Mouse (Mus musculus): ENCODE measurements around the gene Mcoln1. TPM values are rescaled to one million over a fixed set of nuclear protein-coding genes. Genes with fewer than 3 reads are reported as not detected.

The Mcoln1 gene
- 10 to 100 TPM; 78.8 to 98.1 TPM for total RNA-seq (2021)

DNA sequence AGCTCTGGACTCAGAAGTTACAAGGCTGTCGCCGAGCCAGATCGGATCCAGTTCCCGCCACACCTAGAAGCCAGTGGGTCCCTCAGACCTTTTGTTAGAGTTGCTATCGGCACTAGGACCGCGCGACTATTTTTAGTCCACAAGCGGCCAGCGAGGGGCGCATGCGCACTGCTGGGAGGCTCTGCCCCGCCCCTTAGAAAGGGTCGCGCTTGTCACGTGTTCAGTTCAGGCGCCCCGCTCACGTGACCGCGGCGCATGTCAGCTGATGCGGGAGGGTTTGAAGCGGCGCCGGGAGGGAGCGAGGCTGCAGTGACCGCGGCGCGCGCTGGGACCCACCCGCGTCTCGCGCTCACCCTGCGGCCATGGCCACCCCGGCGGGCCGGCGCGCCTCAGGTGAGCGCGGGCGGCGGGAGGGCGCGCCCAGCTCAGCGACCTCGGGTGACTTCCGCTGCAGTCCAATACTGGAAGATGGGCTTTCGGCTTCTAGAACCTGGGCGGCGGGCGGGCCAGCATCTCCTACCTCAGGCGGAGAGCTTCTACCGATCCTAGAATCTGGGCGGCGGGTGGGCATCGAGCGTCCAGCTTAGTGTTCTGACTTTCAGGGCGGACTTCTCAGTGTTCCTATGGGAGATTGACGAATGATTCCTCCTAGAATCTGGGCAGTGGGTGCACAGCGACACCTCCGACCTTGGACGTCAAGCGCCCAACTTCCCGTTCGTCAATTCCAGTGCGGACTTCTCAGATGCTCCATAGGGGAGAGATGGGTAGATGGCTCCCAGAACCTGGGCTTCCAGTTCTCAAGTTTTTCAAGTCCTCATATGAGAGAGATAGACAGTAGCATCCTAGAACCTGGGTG lies at the start of gene Mcoln1:
Mcoln1 (plus strand) TSS at position 223 of the 856 bp plus-strand sequence.
- intact Hi-C loops (cut with DNase I) = no loop called here
- peak; percentile 98 for DNase-seq (ENCODE audit: low spot score in 2 of 2)

DNA sequence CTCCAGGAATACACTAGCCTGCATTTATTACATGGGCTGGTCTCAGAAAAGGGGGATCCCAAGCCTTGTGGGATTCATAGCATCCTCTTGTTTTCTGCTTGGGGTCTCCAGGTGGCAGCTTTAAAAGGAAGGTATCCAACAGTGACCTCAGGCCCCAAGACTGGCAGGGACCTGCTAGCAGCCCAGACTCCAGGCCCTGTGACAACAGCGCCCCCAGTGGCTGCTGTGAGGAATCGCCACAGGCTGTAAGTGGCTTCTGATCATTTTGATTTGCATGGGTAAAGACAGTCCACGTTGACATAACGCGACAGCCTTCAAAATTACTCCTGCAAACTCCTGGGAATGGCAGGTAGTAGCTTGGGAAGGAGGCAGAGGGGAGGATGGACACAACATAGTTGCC lies 49.6 kb upstream of the Mcoln1 start:
- DNase-seq (ENCODE audit: low spot score in 2 of 2) = peak; percentile 30 to 34
- intact Hi-C loops (cut with DNase I) = loop anchor here (10.0 kb wide), 1 partner anchor 96 kb away; the partner anchor contains the start of gene A430078G23Rik

DNA sequence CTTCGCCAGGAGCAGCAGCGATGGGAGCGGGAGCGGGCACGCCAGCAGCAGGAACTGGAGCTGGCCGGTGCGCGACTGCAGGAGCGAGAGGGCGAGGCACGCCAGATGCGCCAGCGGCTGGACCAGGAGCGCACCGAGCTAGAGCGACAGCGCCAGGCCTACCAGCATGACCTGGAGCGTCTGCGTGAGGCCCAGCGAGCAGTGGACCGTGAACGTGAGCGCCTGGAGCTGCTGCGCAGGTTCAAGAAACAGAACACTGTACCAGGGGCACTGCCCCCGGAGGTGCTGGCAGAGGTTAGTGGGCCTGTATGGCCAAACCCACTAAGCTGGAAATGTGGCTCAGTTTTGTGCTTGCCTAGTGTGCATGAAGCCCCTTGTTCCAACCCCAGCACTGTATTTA lies 48.3 kb upstream of the Mcoln1 start:
- no peak for DNase-seq (ENCODE audit: low spot score in 2 of 2)
- intact Hi-C loops (cut with DNase I) = loop anchor here (10.0 kb wide), 1 partner anchor 97 kb away; the partner anchor contains the start of gene A430078G23Rik

DNA sequence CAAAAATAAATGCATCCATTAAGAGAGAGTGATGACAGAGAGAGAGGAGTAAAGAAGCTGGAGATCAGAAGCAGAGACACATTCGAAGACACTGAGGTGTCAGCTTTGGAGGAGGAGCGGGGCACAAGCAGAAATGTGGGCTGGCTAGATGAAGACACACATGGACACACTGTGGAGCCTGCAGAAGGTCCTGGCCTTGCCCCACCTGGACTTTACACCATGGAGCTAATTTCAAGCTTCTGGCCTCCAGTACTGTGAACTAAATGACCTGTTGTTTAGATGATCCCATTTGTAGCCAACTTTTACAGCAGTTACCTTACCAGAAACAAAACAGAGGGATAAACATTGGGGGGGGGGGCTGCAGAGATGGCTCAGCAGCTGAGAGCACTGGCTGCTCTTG lies 37.0 kb upstream of the Mcoln1 start:
- no peak for DNase-seq (ENCODE audit: low spot score in 2 of 2)
- intact Hi-C loops (cut with DNase I) = no loop called here

DNA sequence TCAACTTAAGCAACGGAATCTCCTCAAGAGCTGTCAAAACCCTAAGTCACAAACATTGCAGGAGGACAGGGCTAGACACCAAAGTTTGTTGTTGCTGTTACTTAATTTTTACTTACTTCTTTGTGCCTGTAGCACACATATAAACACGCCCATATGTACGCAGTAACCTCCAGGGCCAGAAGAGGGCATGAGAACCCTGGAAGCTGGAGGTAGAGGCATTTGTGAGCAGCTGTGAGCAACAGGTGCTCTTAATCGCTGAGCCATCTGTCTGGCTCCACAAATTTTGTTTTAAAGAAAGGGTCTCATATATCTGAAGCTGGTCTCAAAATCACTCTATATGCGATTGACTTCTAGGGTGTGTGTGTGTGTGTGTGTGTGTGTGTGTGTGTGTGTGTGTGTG lies 35.9 kb upstream of the Mcoln1 start:
- intact Hi-C loops (cut with DNase I) = no loop called here
- DNase-seq (ENCODE audit: low spot score in 2 of 2) = no peak

DNA sequence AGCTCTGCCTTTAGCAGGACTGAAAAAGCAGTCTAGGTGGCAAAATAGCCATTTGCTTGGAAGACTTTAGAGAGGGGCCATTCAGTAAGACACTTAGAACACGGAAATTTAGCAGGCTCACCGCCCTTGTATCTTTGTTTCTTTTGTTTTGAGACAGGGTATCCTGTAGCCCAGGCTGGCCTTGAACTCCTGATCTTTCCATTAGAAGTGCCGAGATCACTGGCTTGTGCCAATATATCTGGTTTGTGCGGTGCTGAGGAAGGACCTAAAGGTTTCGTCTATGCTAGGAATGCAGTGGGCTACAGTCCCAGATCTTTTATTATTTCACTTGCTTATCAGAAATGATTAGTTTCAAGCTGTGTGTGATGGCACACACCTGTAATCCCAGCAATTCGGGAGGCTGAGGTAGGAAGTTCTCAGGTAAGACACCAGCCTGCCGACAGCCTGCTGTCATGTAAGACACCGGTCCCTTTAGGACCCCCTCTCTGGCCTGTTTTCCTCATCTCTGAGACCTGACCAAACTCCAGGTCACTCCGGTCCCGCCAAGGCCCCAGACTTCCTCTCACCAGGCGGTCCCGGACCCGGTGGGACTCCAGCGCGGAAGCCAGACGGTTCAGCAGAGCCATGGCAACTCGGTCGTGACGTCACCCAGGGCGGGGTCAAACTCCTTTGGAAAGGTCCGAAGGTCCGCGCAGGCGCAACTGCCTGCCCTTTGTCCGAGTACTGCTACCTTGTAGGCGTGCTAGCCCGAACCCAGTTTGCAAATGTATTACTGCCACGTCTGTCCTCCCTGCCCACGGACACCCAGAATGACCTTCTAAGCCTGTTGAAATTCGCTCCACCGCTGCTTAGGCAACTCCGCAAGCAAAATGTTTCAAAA lies 33.0 kb upstream of the Mcoln1 start, which contains the start of gene Pex11g:
Pex11g (minus strand) TSS at position 675 of the 880 bp plus-strand sequence.
- peak; percentile 74 to 82 for DNase-seq (ENCODE audit: low spot score in 2 of 2)
- intact Hi-C loops (cut with DNase I) = no loop called here

DNA sequence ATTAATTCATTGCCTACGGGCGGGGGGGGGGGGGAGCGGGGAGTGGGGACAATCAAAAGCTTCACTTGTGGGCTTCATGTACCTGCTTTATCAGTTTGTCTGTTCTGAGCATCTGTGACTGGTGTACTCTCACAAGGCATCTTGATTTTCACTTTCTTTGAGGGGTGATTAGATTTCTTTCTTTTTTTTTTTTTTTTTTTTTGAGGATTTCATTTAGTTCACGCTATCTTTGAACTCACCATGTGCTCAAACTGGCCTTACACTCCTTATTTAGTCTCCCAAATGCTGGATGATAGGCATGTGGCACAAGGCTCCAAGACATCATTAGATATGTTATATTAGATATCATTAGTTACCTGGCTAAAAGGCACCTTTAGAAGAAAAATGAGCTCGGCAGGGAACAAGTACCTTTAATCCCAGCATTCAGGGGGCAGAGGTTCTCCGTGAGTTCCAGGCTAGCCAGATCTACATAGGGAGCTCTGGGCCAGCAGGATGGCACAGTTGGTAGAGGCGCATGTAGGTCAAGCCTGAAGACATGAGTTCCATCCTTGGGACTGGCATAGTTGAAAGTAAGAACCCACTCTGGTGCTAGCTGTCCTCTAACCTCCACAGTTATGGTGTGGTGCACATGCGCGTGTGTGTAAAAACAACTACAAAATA lies 32.2 kb upstream of the Mcoln1 start:
- no peak for DNase-seq (ENCODE audit: low spot score in 2 of 2)
- intact Hi-C loops (cut with DNase I) = no loop called here

DNA sequence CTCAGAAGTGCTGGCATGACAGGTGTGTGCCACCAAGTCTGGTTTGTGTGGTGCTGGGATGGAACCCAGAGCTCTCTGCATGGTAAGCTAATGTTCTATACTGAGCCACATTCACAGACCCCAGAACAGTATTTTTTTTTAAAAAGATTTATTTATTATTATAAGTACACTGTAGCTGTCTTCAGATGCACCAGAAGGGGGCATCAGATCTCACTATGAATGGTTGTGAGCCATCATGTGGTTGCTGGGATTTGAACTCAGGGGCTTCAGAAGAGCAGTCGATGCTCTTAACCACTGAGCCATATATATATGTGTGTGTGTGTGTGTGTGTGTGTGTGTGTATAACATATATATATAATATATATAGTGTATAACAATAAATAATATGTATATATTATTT lies 31.4 kb upstream of the Mcoln1 start:
- DNase-seq (ENCODE audit: low spot score in 2 of 2) = no peak
- intact Hi-C loops (cut with DNase I) = no loop called here

DNA sequence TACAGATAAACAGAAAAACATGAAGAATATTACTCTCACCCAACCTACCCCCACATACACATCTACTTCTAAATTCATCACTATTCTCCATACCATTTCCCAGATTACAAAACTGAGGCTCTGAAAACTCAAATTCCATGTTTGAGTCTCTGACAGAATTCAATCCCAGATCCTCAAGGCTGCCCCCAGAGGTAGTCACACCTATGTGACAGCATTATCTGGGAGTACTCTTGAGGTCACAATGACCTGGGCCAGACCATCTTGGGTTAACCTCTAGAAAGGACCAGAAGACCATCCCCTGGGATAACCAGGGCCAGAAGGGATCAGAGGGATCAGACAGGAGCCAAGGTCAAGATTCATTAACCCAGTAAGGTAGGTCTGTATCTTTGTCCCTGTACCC lies 29.7 kb upstream of the Mcoln1 start, which contains the start of gene Tex45:
Tex45 (plus strand) TSS at position 301 of the 400 bp plus-strand sequence.
- intact Hi-C loops (cut with DNase I) = no loop called here
- DNase-seq (ENCODE audit: low spot score in 2 of 2) = no peak

DNA sequence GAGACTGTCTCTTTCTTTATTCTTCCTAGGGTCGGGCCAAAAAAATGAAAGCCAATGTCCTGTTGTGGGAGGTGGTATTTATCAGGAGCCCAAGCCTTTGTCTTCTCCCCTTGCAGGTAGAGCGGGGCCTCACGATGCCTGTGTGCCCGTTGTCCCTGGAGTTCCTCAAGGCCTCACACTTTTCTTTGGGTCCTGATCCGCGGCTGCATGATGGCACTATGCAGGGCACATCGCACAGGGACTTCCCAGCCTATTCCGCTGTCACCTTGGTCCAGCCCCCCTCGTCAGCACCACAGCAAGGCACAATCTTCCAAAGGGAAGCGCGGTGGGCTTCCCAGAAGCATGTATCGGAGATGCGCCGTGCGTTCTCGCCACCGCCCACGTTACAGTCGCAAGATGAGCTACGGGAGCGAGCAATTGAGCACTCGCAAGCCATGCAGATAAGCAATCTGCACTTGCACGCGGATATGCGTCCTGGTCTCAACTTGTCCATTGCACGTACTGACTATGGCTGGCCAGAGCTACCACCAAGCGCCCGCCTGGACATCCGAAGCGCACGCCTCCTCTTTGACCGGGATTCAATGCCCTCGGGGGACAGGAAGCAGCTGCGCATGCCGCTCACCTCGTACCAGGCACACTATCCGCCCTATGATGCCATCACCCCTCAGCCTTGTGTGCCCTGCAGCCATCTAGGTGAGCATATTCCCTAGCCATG lies 24.4 kb upstream of the Mcoln1 start:
- DNase-seq (ENCODE audit: low spot score in 2 of 2) = no peak
- intact Hi-C loops (cut with DNase I) = no loop called here

DNA sequence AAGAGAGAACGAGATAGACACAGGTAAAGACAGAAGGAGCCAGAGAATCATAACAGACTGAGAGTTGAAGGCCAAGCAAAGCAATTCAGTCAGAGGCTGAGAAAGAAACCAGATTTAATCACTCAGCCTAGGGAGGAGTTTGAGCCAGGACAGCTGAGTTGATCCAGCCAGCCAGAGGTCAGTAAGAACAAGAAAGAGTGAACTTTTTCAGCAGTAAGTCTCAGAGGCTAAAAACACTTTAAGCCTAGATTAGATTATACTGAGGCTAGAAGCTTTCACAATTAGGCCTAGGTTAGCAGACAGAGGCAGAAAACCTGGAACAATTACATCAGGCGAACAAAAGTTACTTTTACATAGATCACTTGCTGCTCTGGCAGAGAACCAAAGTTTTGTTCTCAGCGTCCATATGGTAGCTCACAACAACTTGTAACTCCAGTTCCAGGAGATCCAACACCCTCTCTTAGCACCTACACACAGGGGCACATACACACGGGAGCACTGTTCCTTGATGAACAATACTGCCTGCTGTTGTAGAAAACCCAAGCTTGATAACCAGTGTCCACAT lies 20.0 kb upstream of the Mcoln1 start:
- intact Hi-C loops (cut with DNase I) = no loop called here
- no peak for DNase-seq (ENCODE audit: low spot score in 2 of 2)

DNA sequence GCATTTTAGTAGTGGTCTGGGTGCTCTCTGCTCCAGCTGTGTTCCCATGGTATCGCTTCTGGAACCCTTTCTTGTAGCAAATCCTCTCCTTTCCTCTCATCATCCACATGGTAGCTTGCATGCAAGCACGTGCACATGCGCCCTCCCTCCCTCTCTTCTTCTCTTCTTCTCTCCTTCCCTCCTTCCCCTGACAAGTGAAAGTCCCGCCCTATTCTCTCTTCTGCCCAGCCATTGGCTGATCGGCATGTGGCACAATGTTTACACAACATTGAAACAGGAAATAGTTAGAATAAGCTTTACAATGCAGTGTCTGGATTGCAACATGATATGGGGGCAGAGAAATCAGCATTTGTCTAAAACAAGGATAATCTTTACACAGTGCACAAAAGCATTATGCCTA lies 18.7 kb upstream of the Mcoln1 start:
- intact Hi-C loops (cut with DNase I) = no loop called here

DNA sequence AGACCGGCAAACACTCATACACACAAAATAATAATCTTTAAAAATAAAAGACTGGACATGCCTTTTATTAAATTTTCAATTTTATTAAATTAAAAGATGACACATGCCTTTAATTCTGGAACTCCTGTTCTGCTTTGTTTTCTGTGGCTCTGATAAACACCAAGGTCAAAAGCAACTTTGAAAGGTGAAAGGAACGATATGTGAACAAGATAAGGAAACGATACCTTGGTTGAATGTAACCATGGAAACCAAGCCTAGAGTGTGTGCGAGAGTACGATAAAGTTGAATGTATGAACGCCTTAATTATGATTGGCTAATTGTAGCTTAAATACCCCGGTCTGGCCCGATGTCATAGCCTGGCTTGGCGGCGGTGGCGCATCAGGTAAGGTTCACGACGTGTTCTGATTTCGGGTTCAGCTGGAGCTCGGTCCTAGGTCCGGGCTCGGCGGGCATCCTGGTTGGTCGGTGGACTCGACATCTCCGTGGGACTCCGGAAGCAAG lies 18.0 kb upstream of the Mcoln1 start:
- DNase-seq (ENCODE audit: low spot score in 2 of 2) = no peak
- intact Hi-C loops (cut with DNase I) = no loop called here

More for the DNA sequence above, 18.7 kb upstream of the Mcoln1 start:
- DNase-seq (ENCODE audit: low spot score in 2 of 2) = no peak

DNA sequence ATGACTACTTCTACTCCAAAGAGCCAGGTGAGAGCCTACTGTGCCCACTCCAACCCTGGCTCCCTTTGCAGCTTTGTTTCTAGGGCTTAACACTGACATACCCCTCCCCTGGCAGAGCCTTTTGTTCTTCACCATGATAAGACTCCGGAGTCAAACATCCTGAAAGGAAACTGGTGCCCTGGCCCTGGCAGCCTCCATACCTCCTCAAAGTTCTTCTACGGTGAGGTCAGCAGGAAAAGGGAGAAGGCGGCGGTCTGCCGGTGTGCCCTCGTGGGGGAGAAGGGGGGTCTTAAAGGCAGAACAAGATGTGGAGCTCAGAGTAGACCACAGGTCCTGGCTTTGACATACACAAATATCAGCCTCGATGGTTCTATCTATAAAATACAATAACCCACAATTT lies 16.7 kb upstream of the Mcoln1 start:
- intact Hi-C loops (cut with DNase I) = no loop called here
- DNase-seq (ENCODE audit: low spot score in 2 of 2) = no peak

DNA sequence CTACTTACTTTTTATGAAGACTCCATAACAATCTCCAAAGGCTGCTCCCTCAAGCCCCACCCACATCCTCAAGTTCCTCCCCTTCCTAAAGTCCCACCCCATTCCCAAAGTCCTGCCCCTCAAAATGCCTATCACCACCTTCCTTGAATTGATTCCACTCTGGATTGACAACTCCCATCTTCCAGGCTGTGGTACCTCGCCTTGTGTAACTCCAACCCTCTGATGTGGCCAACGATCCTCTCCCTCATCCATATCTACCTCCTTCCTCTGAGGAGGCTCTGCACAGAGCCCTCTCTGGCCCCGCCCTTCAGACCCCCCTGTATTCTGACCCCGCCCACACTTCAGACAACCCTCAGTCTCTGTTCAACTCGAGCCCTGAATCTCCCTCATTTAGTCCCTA lies 15.1 kb upstream of the Mcoln1 start:
- no peak for DNase-seq (ENCODE audit: low spot score in 2 of 2)
- intact Hi-C loops (cut with DNase I) = no loop called here

DNA sequence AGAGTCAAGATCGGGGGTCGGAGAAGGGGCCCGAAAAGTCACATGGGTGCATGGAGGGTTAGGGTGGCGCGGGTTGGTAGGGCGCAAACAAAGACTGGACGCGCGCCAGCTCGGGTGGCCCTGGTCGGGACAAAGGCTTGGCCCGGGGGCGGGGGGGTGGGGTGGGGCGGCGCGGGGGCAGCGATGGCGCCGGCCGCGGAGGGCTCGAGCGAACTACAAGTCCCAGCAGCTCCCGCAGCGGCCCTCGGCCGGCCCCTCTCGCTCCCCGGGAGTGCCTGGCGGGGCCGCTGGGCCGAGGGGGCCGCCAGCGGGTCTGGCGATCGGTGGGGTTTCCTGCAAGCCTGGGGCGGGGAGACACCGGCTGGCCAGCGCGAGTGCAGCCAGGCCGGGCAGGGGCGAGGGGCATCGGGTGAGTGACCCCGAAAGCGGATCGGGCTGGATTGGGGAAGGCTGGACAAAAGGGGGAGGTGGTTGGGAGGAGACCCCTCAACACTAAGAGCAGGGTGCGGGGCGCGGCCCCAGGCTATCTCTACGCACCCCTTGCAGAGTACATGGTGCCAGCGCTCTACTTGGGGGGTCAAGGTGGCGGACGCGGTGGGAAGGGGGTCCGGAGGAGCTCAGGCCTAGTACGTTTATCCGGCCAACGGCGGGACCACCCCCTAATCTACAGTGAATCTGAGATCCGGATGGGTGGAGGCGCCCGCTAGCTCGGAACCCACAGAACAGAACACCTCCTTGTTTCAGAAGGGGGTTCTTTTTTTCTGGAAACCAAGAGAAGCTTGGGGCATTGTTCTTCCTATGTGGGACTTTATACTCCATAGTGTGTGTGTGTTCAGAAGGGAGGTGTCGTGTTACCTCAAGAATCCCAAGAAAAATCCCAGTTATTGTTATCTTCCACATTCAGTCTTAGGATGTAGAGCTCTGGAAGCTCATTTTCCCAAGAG lies 7.1 kb upstream of the Mcoln1 start, which contains the start of gene Zfp358:
Zfp358 (plus strand) TSS at position 238 of the 944 bp plus-strand sequence.
- DNase-seq (ENCODE audit: low spot score in 2 of 2) = peak; percentile 69 to 78
- intact Hi-C loops (cut with DNase I) = no loop called here

DNA sequence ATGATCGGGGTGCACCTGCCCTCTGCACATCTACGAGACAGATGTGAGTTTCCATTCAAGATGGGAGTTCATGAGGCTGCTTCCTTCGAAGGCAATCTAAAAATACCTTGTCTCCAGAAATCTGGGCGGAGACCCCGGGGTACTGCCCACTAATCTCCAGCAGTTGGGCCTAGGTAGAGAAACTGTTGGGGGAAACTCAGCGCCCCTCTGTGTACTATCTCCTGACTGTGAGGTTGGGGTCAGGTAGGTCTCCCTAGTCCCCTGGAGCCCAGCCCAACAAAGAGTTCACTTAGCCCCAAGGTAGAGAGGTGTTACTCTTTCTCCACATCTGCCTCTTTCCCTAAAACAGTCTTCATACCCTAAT lies 6.4 kb upstream of the Mcoln1 start:
- intact Hi-C loops (cut with DNase I) = no loop called here
- no peak for DNase-seq (ENCODE audit: low spot score in 2 of 2)
